Mouse (Mus musculus): ENCODE measurements at regions not wholly inside any gene's neighbourhood (a gene's known extent, or its start where the extent isn't known, plus 50 kb on each side); places are given as distances from the start of the nearest gene placed in this dataset.

- DNase-seq, result no peak
These were observed 58.6 kb downstream of the Kcnrg start for GRCm38 (mm10) chr14:61665815-61666214.

GRCm38 (mm10) chr14:61673184-61673583 is 65.9 kb downstream of the Kcnrg start:
- DNase-seq, result peak in 1 of 2 experiments; percentile 23

- DNase-seq, result no peak
These were observed 70.8 kb downstream of the Kcnrg start for GRCm38 (mm10) chr14:61678107-61678506.

- DNase-seq, result peak; percentile 93 to 97
These were observed 73.8 kb downstream of the Kcnrg start for GRCm38 (mm10) chr14:61680818-61681707.

- DNase-seq, result peak; percentile 96 to 98
These were observed 74.7 kb downstream of the Kcnrg start for GRCm38 (mm10) chr14:61681708-61682701.

GRCm38 (mm10) chr14:61682721-61683355 is 75.6 kb downstream of the Kcnrg start:
- DNase-seq, result peak; percentile 73 to 87

- DNase-seq, result no peak
These were observed 76.1 kb downstream of the Kcnrg start for GRCm38 (mm10) chr14:61683356-61683740.

- peak in 1 of 2 experiments; percentile 45 for DNase-seq
These were observed 76.6 kb downstream of the Kcnrg start for GRCm38 (mm10) chr14:61683791-61684411.

- DNase-seq, result no peak
These were observed 77.4 kb downstream of the Kcnrg start for GRCm38 (mm10) chr14:61684473-61685230.

GRCm38 (mm10) chr14:61685231-61685800 is 78.1 kb downstream of the Kcnrg start:
- no peak for DNase-seq

- peak in 1 of 2 experiments; percentile 50 for DNase-seq
These were observed 78.9 kb downstream of the Kcnrg start for GRCm38 (mm10) chr14:61686101-61686691.

- peak; percentile 41 to 73 for DNase-seq
These were observed 79.6 kb downstream of the Kcnrg start for GRCm38 (mm10) chr14:61686821-61687341.

GRCm38 (mm10) chr14:61687346-61688012 is 80.2 kb downstream of the Kcnrg start:
- no peak for DNase-seq

GRCm38 (mm10) chr14:61688013-61688520 is 80.8 kb downstream of the Kcnrg start:
- DNase-seq, result no peak

GRCm38 (mm10) chr14:61688666-61689065 is 81.4 kb downstream of the Kcnrg start:
- no peak for DNase-seq

GRCm38 (mm10) chr14:61689281-61689680 is 82.0 kb downstream of the Kcnrg start:
- no peak for DNase-seq

GRCm38 (mm10) chr14:61689776-61690175 is 82.5 kb downstream of the Kcnrg start:
- DNase-seq, result no peak

GRCm38 (mm10) chr14:61691785-61692372 is 84.6 kb downstream of the Kcnrg start:
- no peak for DNase-seq

GRCm38 (mm10) chr14:61694796-61695195 is 87.5 kb downstream of the Kcnrg start:
- DNase-seq, result no peak
